Mouse (Mus musculus): ENCODE data around the gene Lmntd1. TPM values are rescaled to one million over a fixed set of nuclear protein-coding genes. Genes with fewer than 3 reads are reported as not detected.
A peak's percentile ranks its signal among the peaks of the same experiment; 100 is the strongest.

Gene Lmntd1
- polyA plus RNA-seq, 1 experiment from 2014 or later, result not detected

- 32% methylated on average over 9 of the region's 9 CpGs for WGBS (ENCODE audit: insufficient replicate concordance)
- Histone ChIP-seq H3K27me3 (no peaks in the 10 kb centered on the region), H3K4me1 (replicated peaks) (peaks cover 22% of the 10 kb centered on the region), H3K4me2 (no peak overlapping the region), H3K9me3 (replicated peaks) (no peaks in the 10 kb centered on the region), H3K36me3 (replicated peaks) (no peaks in the 10 kb centered on the region), H3K4me3 (replicated peaks) (no peak overlapping the region), H3K27ac (replicated peaks) (peak overlapping the region; percentile 74; the same call in 1 of the 2 replicates), H3K9ac (no peak overlapping the region)
- ATAC-seq (ENCODE audit: insufficient read depth), result no peak; the same call in 1 of the 2 replicates
Measured at GRCm38 (mm10) chr6:145348196-145348915, 265.8 kb downstream of the Lmntd1 start.

GRCm38 (mm10) chr6:145347641-145348040 is 266.5 kb downstream of the Lmntd1 start:
- H3K4me1 ChIP-seq (replicated peaks), result peaks cover 22% of the 10 kb centered on the region
- H3K9me3 ChIP-seq (replicated peaks), result no peaks in the 10 kb centered on the region
- H3K9ac ChIP-seq, result no peak overlapping the region
- H3K4me2 ChIP-seq, result no peak overlapping the region
- H3K36me3 ChIP-seq (replicated peaks), result no peaks in the 10 kb centered on the region
- no peaks in the 10 kb centered on the region for H3K27me3 ChIP-seq
- WGBS (ENCODE audit: insufficient replicate concordance), result 60% methylated on average over 6 of the region's 6 CpGs
- peak overlapping the region; percentile 74 for H3K27ac ChIP-seq (replicated peaks)
- peak; percentile 41 for ATAC-seq (ENCODE audit: insufficient read depth)
- no peak overlapping the region for H3K4me3 ChIP-seq (replicated peaks)

- Histone ChIP-seq H3K27me3 (no peaks in the 10 kb centered on the region), H3K27ac (replicated peaks) (peak overlapping the region; percentile 74), H3K4me1 (replicated peaks) (peaks cover 21% of the 10 kb centered on the region), H3K9ac (no peak overlapping the region), H3K9me3 (replicated peaks) (no peaks in the 10 kb centered on the region), H3K4me3 (replicated peaks) (no peak overlapping the region), H3K36me3 (replicated peaks) (no peaks in the 10 kb centered on the region), H3K4me2 (no peak overlapping the region)
- 49% methylated on average over 11 of the region's 11 CpGs for WGBS (ENCODE audit: insufficient replicate concordance)
- peak; percentile 60 for ATAC-seq (ENCODE audit: insufficient read depth)
Measured at GRCm38 (mm10) chr6:145346789-145347557, 267.1 kb downstream of the Lmntd1 start.

GRCm38 (mm10) chr6:145346305-145346704 is 267.8 kb downstream of the Lmntd1 start:
- ATAC-seq (ENCODE audit: insufficient read depth), result no peak
- Histone ChIP-seq H3K4me2 (no peak overlapping the region), H3K4me1 (replicated peaks) (peaks cover 20% of the 10 kb centered on the region), H3K27me3 (no peaks in the 10 kb centered on the region), H3K9ac (no peak overlapping the region), H3K36me3 (replicated peaks) (no peaks in the 10 kb centered on the region), H3K27ac (replicated peaks) (peak overlapping the region; percentile 74), H3K4me3 (replicated peaks) (no peak overlapping the region), H3K9me3 (replicated peaks) (no peaks in the 10 kb centered on the region)
- 68% methylated on average over 8 of the region's 8 CpGs for WGBS (ENCODE audit: insufficient replicate concordance)

- Histone ChIP-seq H3K36me3 (replicated peaks) (no peaks in the 10 kb centered on the region), H3K9ac (no peak overlapping the region), H3K27me3 (peaks cover 5% of the 10 kb centered on the region), H3K4me2 (no peak overlapping the region), H3K9me3 (replicated peaks) (no peaks in the 10 kb centered on the region), H3K4me1 (replicated peaks) (peaks cover 31% of the 10 kb centered on the region), H3K27ac (replicated peaks) (peak overlapping the region; percentile 64), H3K4me3 (replicated peaks) (no peak overlapping the region)
- ATAC-seq (ENCODE audit: insufficient read depth), result no peak
- WGBS (ENCODE audit: insufficient replicate concordance), result 49% methylated on average over 2 of the region's 2 CpGs
Measured at GRCm38 (mm10) chr6:145344719-145345118, 269.4 kb downstream of the Lmntd1 start.

GRCm38 (mm10) chr6:145343457-145343856 is 270.7 kb downstream of the Lmntd1 start:
- H3K4me1 ChIP-seq (replicated peaks), result peaks cover 34% of the 10 kb centered on the region
- peaks cover 18% of the 10 kb centered on the region for H3K27me3 ChIP-seq
- no peak overlapping the region for H3K27ac ChIP-seq (replicated peaks)
- WGBS (ENCODE audit: insufficient replicate concordance), result 62% methylated on average over 1 of the region's 1 CpGs
- H3K9me3 ChIP-seq (replicated peaks), result no peaks in the 10 kb centered on the region
- ATAC-seq (ENCODE audit: insufficient read depth), result no peak
- no peak overlapping the region for H3K9ac ChIP-seq
- no peak overlapping the region for H3K4me3 ChIP-seq (replicated peaks)
- no peaks in the 10 kb centered on the region for H3K36me3 ChIP-seq (replicated peaks)
- H3K4me2 ChIP-seq, result no peak overlapping the region

GRCm38 (mm10) chr6:145342836-145343235 is 271.3 kb downstream of the Lmntd1 start:
- peaks cover 28% of the 10 kb centered on the region for H3K4me1 ChIP-seq (replicated peaks)
- H3K4me3 ChIP-seq (replicated peaks), result no peak overlapping the region
- H3K27ac ChIP-seq (replicated peaks), result no peak overlapping the region
- no peaks in the 10 kb centered on the region for H3K36me3 ChIP-seq (replicated peaks)
- no peaks in the 10 kb centered on the region for H3K9me3 ChIP-seq (replicated peaks)
- 56% methylated on average over 11 of the region's 11 CpGs for WGBS (ENCODE audit: insufficient replicate concordance)
- H3K9ac ChIP-seq, result no peak overlapping the region
- no peak for ATAC-seq (ENCODE audit: insufficient read depth)
- no peak overlapping the region for H3K4me2 ChIP-seq
- peaks cover 24% of the 10 kb centered on the region for H3K27me3 ChIP-seq

- peak overlapping the region; percentile 88 for H3K4me2 ChIP-seq
- peak overlapping the region; percentile 35 for H3K9ac ChIP-seq
- no peaks in the 10 kb centered on the region for H3K9me3 ChIP-seq (replicated peaks)
- WGBS (ENCODE audit: insufficient replicate concordance), result under 1% methylated on average over 33 of the region's 33 CpGs
- H3K4me3 ChIP-seq (replicated peaks), result peak overlapping the region; percentile 54
- peaks cover 25% of the 10 kb centered on the region for H3K4me1 ChIP-seq (replicated peaks)
- H3K27me3 ChIP-seq, result peaks cover 24% of the 10 kb centered on the region
- H3K27ac ChIP-seq (replicated peaks), result peak overlapping the region; percentile 68
- H3K36me3 ChIP-seq (replicated peaks), result no peaks in the 10 kb centered on the region
- peak; percentile 17; the same call in 1 of the 2 replicates for ATAC-seq (ENCODE audit: insufficient read depth)
Measured at GRCm38 (mm10) chr6:145341301-145342193, 272.6 kb downstream of the Lmntd1 start.

GRCm38 (mm10) chr6:145340657-145341146 is 273.4 kb downstream of the Lmntd1 start:
- peak overlapping the region; percentile 80 for H3K27ac ChIP-seq (replicated peaks)
- WGBS (ENCODE audit: insufficient replicate concordance), result under 1% methylated on average over 37 of the region's 37 CpGs
- peak; percentile 90 for ATAC-seq (ENCODE audit: insufficient read depth)
- no peaks in the 10 kb centered on the region for H3K36me3 ChIP-seq (replicated peaks)
- H3K4me2 ChIP-seq, result peak overlapping the region; percentile 88
- H3K27me3 ChIP-seq, result peaks cover 24% of the 10 kb centered on the region
- H3K9ac ChIP-seq, result peak overlapping the region; percentile 55
- H3K4me1 ChIP-seq (replicated peaks), result peaks cover 28% of the 10 kb centered on the region
- H3K9me3 ChIP-seq (replicated peaks), result no peaks in the 10 kb centered on the region
- peak overlapping the region; percentile 54 for H3K4me3 ChIP-seq (replicated peaks)

GRCm38 (mm10) chr6:145339956-145340656 is 274.0 kb downstream of the Lmntd1 start:
- H3K27ac ChIP-seq (replicated peaks), result peak overlapping the region; percentile 80
- H3K36me3 ChIP-seq (replicated peaks), result no peaks in the 10 kb centered on the region
- peak overlapping the region; percentile 54 for H3K4me3 ChIP-seq (replicated peaks)
- H3K27me3 ChIP-seq, result peaks cover 24% of the 10 kb centered on the region
- H3K4me1 ChIP-seq (replicated peaks), result peaks cover 28% of the 10 kb centered on the region
- under 1% methylated on average over 21 of the region's 21 CpGs for WGBS (ENCODE audit: insufficient replicate concordance)
- peak overlapping the region; percentile 88 for H3K4me2 ChIP-seq
- no peaks in the 10 kb centered on the region for H3K9me3 ChIP-seq (replicated peaks)
- peak overlapping the region; percentile 55 for H3K9ac ChIP-seq
- peak; percentile 4 for ATAC-seq (ENCODE audit: insufficient read depth)
